In genomic region chr7:98489623-98490084, GRCm38 (mm10) we compare ENCODE assay signal across 8 mouse cellular contexts. TPM values are rescaled to one million over a fixed set of nuclear protein-coding genes. Genes with fewer than 3 reads are reported as not detected.
DNase-seq lines count a peak whose midpoint lies in the region; ATAC-seq and TF ChIP-seq lines count a peak whose summit lies in the region.

No protein-coding gene starts in this region.

- ATAC-seq in limb, embryonic 15.5 days (ENCODE audit: insufficient number of reproducible peaks, low FRiP score, low TSS enrichment, low read depth), result peak; percentile 66
- ATAC-seq in midbrain, embryonic 15.5 days (replicated peaks), result peak; percentile 82

- peak overlapping the region; percentile 41 for H3K9ac ChIP-seq in limb, embryonic 15.5 days
- peak overlapping the region; percentile 52 for H3K9ac ChIP-seq in midbrain, embryonic 15.5 days

- peak; percentile 49 for DNase-seq in cerebellum, adult 11 months
- no peak for DNase-seq in cerebellum, adult 9-10 months
- DNase-seq in embryo, embryonic 11.5 days (ENCODE audit: low read depth, low spot score), result peak; percentile 69
- peak; percentile 76 for DNase-seq in heart, adult 8-10 months (ENCODE audit: low spot score)
- peak; percentile 82 for DNase-seq in kidney, adult 18-20 months
- DNase-seq in spleen, adult 2 months (ENCODE audit: low read depth in 1 of 2, low spot score in 2 of 2), result peak in 1 of 2 experiments; percentile 64

- H3K4me2 ChIP-seq in limb, embryonic 15.5 days, result peak overlapping the region; percentile 93
- H3K4me2 ChIP-seq in midbrain, embryonic 15.5 days, result peak overlapping the region; percentile 91

- H3K9me3 ChIP-seq in limb, embryonic 15.5 days, result no peaks in the 10 kb centered on the region
- H3K9me3 ChIP-seq in midbrain, embryonic 15.5 days, result no peaks in the 10 kb centered on the region

- H3K36me3 ChIP-seq in limb, embryonic 15.5 days, result no peaks in the 10 kb centered on the region
- no peaks in the 10 kb centered on the region for H3K36me3 ChIP-seq in midbrain, embryonic 15.5 days (replicated peaks)
- no peaks in the 10 kb centered on the region for H3K36me3 ChIP-seq in spleen, adult 2 months (ENCODE audit: control insufficient read depth, insufficient read depth, low read length)

- no peak for TF ChIP-seq POLR2A in spleen, adult 2 months (IDR thresholded peaks at IDR 0.05; ENCODE audit: low read depth, low read length)

- no peak for TF ChIP-seq CTCF in spleen, adult 2 months (IDR thresholded peaks at IDR 0.05; ENCODE audit: extremely low read depth, insufficient read depth, insufficient read length, insufficient replicate concordance)

- H3K4me3 ChIP-seq in limb, embryonic 15.5 days, result peak overlapping the region; percentile 54
- peak overlapping the region; percentile 65 for H3K4me3 ChIP-seq in midbrain, embryonic 15.5 days
- H3K4me3 ChIP-seq in spleen, adult 2 months (ENCODE audit: extremely low read depth, insufficient read depth, insufficient read length), result peak overlapping the region; percentile 46; the same call in 1 of the 2 replicates

- WGBS in limb, embryonic 15.5 days, result 1% methylated on average over 44 of the region's 50 CpGs
- 0% methylated on average over 50 of the region's 50 CpGs for WGBS in midbrain, embryonic 15.5 days
- under 1% methylated on average over 50 of the region's 50 CpGs for WGBS in spleen, adult 2 months

- 0 out of 2 replicates have a peak, but pooled peaks cover 17% of the 10 kb centered on the region for H3K27me3 ChIP-seq in limb, embryonic 15.5 days
- no peaks in the 10 kb centered on the region; the same call in 1 of the 2 replicates for H3K27me3 ChIP-seq in midbrain, embryonic 15.5 days (replicated peaks)
- H3K27me3 ChIP-seq in spleen, adult 2 months (ENCODE audit: control insufficient read depth, insufficient read depth, low read length), result no peaks in the 10 kb centered on the region; the same call in none of the 2 replicates

- no peak overlapping the region for H3K27ac ChIP-seq in limb, embryonic 15.5 days
- H3K27ac ChIP-seq in midbrain, embryonic 15.5 days, result no peak overlapping the region
- no peak overlapping the region; the same call in 1 of the 2 replicates for H3K27ac ChIP-seq in spleen, adult 2 months (ENCODE audit: insufficient read depth, low read length)

- H3K4me1 ChIP-seq in limb, embryonic 15.5 days, result peaks cover 44% of the 10 kb centered on the region
- peaks cover 13% of the 10 kb centered on the region for H3K4me1 ChIP-seq in midbrain, embryonic 15.5 days
- H3K4me1 ChIP-seq in spleen, adult 2 months (ENCODE audit: control insufficient read depth, insufficient read depth, insufficient read length), result peaks cover 42% of the 10 kb centered on the region

RNA-seq across cellular contexts. Expression of gene Lrrc32, which starts 0.6 kb away (rescaled TPM):
- 10 to 100 TPM in 3 of 4 experiments, 1 to 10 TPM in 1; 7.7 to 17.3 (median 12.2) TPM for total RNA-seq in heart, adult 8-10 months (2022)
- 8.4 and 8.8 TPM in 2 replicates for polyA plus RNA-seq in limb, embryonic 15.5 days (2015; fragmentation: Nextera tagmentation; extraction: Ambion mirVana)
- polyA plus RNA-seq in midbrain, embryonic 15.5 days (2015; fragmentation: Nextera tagmentation; extraction: Ambion mirVana), result 5.0 and 5.5 TPM in 2 replicates
- polyA plus RNA-seq in spleen, adult 2 months (2012; rRNA removed), result 11.2 and 12.8 TPM in 2 replicates

RNA-seq across cellular contexts. Expression of gene Gucy2d, which starts 49.4 kb away (rescaled TPM):
- under 1 TPM in 3 of 4 experiments, not detected in 1; 0.12 to 0.20 (median 0.16) TPM for total RNA-seq in heart, adult 8-10 months (2022)
- not detected in 2 replicates for polyA plus RNA-seq in limb, embryonic 15.5 days (2015; fragmentation: Nextera tagmentation; extraction: Ambion mirVana)
- 0.09 TPM in 1 of 2 replicates, not detected in the other for polyA plus RNA-seq in midbrain, embryonic 15.5 days (2015; fragmentation: Nextera tagmentation; extraction: Ambion mirVana)
- polyA plus RNA-seq in spleen, adult 2 months (2012; rRNA removed), result not detected in 2 replicates
